Mouse (Mus musculus): ENCODE measurements around the gene Fuk.
"Not testable (repeated sequence)": the region's sequence is repeated elsewhere in the genome, so short reads cannot be mapped to it uniquely, and the experiment has no call there.

The Fuk gene

DNA sequence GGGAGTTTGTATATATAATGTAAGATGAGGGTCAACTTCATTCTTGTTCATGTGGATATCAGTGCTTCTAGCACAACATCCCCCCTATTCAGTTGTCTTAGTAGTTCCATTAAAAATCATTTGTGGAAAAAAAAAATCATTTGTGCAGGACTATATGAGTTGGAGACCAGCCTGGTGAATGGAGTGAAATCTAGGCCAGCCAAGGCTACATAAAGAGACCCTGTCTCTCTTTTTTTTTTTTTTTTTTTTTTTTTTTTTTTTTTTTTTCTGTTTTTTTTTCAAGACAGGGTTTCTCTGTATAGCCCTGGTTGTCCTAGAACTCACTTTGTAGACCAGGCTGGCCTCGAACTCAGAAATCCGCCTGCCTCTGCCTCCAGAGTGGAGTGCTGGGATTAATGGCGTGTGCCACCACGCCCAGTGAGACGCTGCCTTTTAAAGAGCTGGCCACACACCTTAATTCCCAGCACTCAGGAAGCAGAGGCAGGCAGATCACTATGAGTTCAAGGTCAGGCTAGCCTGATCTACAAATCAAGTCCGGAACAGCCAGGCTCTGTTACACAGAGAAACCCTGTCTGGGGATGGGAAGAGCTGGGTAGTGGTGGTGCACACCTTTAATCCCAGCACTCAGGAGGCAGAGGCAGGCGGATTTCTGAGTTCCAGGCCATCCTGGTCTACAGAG, 40.8 kb downstream of the Fuk start:
- not testable (repeated sequence) for DNase-seq

DNA sequence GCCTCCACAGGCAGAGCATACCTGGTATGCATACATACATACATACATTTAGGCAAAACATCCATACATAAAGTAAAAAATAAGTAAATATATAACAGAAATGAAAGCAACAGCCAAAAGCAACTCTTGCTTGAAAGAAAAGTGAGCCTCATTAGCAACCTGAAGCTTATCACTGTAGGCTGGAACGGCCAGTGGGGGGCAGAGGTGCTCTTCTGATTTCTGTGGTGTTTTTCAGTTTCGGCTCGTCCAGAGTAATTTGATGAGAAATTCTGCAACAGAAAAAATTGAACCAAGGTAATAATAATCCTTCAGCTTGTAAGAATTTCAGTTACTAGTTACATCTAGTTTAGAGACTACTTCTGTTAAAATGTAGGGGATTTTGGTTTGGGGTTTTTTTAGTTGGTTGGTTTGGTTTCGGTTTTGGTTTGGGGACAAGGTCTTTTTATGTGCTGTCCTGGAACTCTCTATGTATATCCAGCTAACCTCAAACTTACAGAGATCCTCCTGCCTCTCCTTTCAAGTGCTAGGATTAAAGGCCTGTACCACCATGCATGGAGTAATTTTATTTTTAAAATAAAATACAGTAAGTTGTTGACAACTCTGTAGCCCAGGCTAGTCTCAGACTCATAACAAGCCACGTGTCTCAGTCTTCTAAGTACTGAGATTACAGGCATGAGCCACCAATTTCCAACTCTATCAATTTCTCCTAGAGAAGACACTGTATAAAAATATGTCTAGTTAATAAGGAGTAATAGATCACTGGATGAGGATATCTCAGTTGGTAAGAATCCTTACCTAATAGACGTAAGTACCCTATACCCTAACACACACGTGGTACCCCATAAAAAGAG, 42.4 kb downstream of the Fuk start:
- DNase-seq: no peak

DNA sequence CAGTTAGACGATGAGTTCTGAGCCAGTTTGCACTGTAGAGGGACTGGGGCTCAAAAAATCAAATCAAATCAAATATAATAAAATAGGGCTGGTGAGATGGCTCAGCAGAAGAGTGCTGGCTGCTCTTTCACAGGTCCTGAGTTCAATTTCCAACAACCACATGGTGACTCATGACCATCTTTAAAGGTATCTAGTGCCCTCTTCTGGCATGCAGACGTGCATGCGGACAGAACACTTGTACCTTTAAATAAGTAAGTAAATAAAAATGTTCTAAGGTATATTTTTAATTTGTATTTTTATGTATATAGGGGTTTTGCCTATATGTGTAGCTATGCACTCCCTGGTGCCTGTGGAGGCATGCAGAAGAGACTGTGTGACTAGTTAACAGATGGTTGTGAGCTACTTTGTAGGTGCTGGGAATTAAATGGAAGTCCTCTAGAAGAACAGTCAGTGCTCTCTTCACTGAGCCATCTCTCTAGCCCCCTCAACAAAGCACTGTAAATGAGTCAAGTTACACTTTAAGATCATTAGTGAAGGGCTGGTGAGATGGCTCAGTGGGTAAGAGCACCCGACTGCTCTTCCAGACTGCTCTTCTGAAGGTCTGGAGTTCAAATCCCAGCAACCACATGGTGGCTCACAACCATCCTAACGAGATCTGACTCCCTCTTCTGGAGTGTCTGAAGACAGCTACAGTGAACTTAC, 45.4 kb downstream of the Fuk start:
- DNase-seq: no peak

- not testable (repeated sequence) for DNase-seq
These were observed 46.2 kb downstream of the Fuk start for GRCm38 (mm10) chr8:110856073-110856472.

DNA sequence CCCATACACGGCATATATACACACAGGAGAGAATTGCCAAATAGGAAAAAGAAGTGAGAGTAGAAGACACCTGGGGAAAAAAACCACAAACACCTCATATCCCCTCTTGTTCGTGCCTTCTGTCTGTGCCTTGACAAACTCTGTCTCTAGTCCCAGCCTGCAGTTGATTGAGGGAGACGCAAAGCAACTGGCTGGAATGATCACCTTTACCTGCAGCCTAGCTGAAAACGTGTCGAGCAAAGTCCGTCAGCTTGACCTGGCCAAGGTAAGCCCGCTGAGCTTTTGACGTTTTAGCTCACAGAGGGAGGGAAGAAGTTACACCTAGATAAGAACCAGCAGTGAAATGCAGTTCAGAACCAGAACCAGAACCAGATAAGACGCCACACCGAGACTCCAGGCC, 51.1 kb downstream of the Fuk start:
- no peak for DNase-seq

DNA sequence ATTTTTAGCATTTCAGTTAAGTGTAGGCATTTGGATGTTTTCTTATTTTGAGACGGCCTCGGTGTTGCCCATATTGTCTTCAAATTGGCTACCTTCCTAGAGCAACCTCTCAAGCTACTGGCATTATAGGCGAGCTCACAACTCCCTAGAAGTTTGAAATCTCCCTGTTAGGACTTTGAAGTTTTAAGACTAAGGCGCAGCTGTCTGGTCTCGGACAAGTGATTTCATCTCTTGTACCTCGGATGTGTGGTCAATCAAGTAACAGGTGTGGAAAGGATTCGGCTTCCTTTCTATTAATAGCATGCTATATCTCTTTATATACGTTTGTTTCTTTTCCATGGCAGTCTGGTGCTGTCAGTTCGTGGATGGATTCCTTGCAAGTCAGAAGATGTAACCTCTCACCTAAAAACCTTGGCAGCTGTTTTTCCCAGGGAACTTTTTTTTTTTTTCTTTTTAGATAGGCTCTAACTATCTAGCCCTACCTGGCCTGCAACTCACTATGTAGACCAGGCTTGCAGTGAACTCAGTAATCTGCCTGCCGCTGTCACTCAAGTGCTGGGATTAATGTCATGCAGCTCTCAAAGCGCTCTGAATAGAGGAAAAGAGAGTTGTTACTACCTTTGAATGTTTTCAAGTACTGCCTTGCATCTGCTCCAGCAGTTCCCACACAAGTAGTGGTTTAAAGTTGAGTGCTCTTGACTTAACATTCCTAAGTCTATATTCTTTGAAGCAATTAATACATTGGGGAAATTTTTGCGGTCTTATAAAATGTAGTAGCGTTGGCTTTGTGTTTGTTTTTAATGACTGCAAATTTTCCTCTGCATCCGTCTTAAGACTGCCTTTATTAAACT, 54.4 kb downstream of the Fuk start:
- no peak for DNase-seq

GRCm38 (mm10) chr8:110847171-110847549, 55.1 kb downstream of the Fuk start:
- no peak for DNase-seq

- peak; percentile 87 for DNase-seq
These were observed 55.7 kb downstream of the Fuk start, which contains the start of the genes Cog4 and Sf3b3 for GRCm38 (mm10) chr8:110846405-110847170. Cog4 (plus strand) TSS chr8:110846600. Sf3b3 (minus strand) TSS chr8:110846787.

DNA sequence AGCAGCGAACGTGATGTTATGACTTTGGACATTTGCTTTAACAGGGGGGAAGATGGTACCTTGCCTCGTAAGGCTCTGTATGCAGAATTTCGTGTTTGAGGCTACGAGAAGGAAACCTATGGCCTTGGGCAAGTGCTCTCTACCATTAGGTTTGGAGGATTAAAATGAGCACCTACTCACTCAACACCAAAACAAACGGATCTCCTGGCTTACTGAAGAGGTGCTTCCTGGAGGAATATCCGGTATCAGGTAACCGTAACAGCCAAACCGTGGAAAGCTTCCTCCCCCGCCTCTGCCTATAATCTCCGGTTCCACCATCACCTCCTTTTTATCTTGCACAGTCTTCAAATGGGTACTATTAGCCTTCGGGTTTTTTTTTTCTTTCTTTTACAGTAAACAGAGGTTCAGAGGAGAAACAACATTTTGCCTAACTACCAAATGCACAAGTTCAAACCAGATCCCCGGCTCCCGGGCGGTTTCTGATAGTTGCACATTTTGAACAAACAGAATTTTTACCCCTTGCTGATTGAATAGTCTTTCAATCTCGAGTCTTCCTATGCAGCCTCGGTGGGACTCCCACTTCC, 56.4 kb downstream of the Fuk start:
- DNase-seq: no peak

DNA sequence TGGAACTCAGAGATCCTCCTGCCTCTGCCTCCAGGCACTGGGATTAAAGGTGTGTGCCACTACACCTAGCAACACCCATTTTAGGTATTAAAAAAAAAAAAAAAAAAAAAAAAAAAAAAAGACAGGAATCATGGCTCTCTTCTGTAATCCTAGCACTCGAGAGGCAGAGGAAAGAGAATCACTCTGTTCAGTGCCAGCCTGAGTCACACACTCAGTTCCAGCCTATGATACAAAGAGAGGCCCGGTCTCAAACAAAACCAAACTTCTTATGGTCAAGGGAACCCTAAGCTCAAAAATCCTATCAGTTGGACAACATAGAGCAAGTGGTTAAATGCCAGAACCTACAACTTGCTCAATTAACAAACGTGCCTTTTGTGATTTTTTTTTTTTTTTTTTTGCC, 57.3 kb downstream of the Fuk start:
- no peak for DNase-seq

DNA sequence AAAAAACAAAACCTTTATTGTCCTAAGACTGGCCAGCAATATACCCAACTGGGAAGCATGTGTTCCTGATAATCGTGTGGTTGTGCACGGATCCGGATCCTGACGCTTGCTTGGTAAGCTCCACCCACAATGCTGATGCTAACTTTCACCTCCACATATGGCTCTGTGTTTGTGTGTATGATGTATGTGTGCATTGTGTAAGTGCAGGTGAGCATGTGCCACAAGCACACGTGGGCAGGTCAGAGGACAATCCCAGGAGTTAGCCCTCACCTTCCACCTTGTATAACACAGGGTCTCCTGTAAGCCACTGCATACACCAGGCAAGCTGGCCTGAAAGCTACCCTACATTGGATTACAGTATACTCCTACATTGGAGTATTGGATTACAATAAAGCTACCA, 59.1 kb downstream of the Fuk start:
- no peak for DNase-seq

DNA sequence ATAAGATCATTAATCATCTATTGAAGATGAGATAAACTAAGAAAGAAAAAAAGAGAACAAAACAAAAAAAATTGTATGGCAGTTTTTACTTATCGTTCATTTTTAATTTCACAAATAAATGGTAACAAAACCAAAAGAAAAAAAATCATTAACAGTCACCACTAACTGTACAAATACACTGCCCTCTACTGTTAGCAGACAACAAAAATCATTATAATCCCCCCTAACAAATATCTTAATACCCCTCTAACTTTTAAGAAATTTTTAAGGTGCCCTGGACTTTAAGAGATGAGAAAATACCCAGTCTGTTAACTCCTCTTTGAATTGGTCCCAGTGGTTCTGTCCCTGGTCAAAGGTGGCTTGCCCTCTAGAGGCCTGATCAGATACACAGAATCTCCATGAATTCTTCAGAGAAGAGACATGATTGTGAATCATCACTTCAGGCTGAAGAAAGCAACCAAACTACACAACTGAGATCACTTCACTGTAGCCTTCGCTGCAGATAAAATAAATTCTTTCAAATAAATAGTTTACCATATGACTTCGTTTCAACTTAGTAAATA, 60.2 kb downstream of the Fuk start:
- DNase-seq: no peak

Measured in cerebellum, adult 8-10 months (tissue).